Mouse (Mus musculus) MEL (cell line): ENCODE data around the gene Krtap4-8. TPM values are rescaled to one million over a fixed set of nuclear protein-coding genes. Genes with fewer than 3 reads are reported as not detected.
"Not testable (repeated sequence)": the region's sequence is repeated elsewhere in the genome, so short reads cannot be mapped to it uniquely, and the experiment has no call there.

Source experiments
- DNase-seq: peaks from one replicate; pipeline ENCODE4 v3.0.0; 2011; ENCODE audit warnings: low read depth, low spot score
- H3K27ac ChIP-seq: 2 replicates; pipeline ENCODE4 v1.5.1; 2012; ENCODE audit warnings: low read depth, mild to moderate bottlenecking, control low read depth, low read length, moderate library complexity; ENCODE audit not compliant: control insufficient read depth
- H3K27me3 ChIP-seq, 2 experiments: fragments of 150-350 bp in 1 of 2; sonication (generic) in 1 of 2; 2 replicates each; pipeline ENCODE4 v1.6.1; 2012; ENCODE audit warnings: low read length in 2 of 2, mild to moderate bottlenecking in 2 of 2, improper control_type of control experiment in 1 of 2, moderate library complexity in 1 of 2; ENCODE audit not compliant: insufficient read depth in 2 of 2, control insufficient read depth in 1 of 2
- H3K36me3 ChIP-seq, 2 experiments: 2 replicates each; pipeline ENCODE4 v1.6.1; 2012 to 2014; ENCODE audit warnings: low read length in 2 of 2, improper control_type of control experiment in 1 of 2, inconsistent platforms in 1 of 2, mild to moderate bottlenecking in 1 of 2; ENCODE audit not compliant: insufficient read depth in 2 of 2, control insufficient read depth in 1 of 2
- H3K4me1 ChIP-seq, 2 experiments: fragments of 150-350 bp in 1 of 2; sonication (generic) in 1 of 2; 2 replicates each; pipeline ENCODE4 v1.6.1; 2012; ENCODE audit warnings: low read length in 2 of 2, improper control_type of control experiment in 1 of 2, mild to moderate bottlenecking in 1 of 2; ENCODE audit not compliant: insufficient read depth in 2 of 2, control insufficient read depth in 1 of 2
- H3K4me3 ChIP-seq, 2 experiments: fragments of 150-350 bp in 1 of 2; sonication (generic) in 1 of 2; 2 replicates each; pipeline ENCODE4 v1.5.1; 2012; ENCODE audit warnings: low read depth in 2 of 2, low read length in 2 of 2, mild to moderate bottlenecking in 2 of 2, moderate library complexity in 2 of 2, control low read depth in 1 of 2, improper control_type of control experiment in 1 of 2; ENCODE audit not compliant: control insufficient read depth in 1 of 2, insufficient read depth in 1 of 2
- H3K79me2 ChIP-seq: 2 replicates; pipeline ENCODE4 v1.6.1; 2012; ENCODE audit warnings: mild to moderate bottlenecking, low read length, moderate library complexity; ENCODE audit not compliant: control insufficient read depth, poor library complexity, insufficient read depth
- H3K9ac ChIP-seq: 2 replicates; pipeline ENCODE4 v1.6.1; 2012; ENCODE audit warnings: low read depth, mild to moderate bottlenecking, control low read depth, low read length, moderate library complexity; ENCODE audit not compliant: control insufficient read depth, poor library complexity, severe bottlenecking
- H3K9me3 ChIP-seq: fragments of 150-350 bp; sonication (generic); replicated peaks from 2 replicates; pipeline ENCODE4 v1.6.1; 2012; ENCODE audit warnings: mild to moderate bottlenecking, low read length, improper control_type of control experiment, moderate library complexity; ENCODE audit not compliant: insufficient read depth
- CHD2 ChIP-seq: IDR thresholded peaks from 2 replicates; pipeline ENCODE4 v1.6.1; 2011; ENCODE audit warnings: low read length, improper control_type of control experiment
- CTCF ChIP-seq, 3 experiments: IDR thresholded peaks in 2 of 3; conservative IDR thresholded peaks in 1 of 3; 2 replicates each; pipeline ENCODE4 v1.5.1; 2011 to 2012; ENCODE audit warnings: low read length in 3 of 3, low read depth in 2 of 3, mild to moderate bottlenecking in 2 of 3, improper control_type of control experiment in 1 of 3, inconsistent platforms in 1 of 3, mixed read lengths in 1 of 3, moderate library complexity in 1 of 3; ENCODE audit not compliant: control insufficient read depth in 1 of 3, insufficient read depth in 1 of 3, poor library complexity in 1 of 3, severe bottlenecking in 1 of 3
- E2F4 ChIP-seq: IDR thresholded peaks from 2 replicates; pipeline ENCODE4 v1.6.1; 2011; ENCODE audit warnings: low read depth, low read length, improper control_type of control experiment, borderline replicate concordance
- EP300 ChIP-seq, 2 experiments: IDR thresholded peaks; 2 replicates each; pipeline ENCODE4 v1.6.1; 2011; ENCODE audit warnings: improper control_type of control experiment in 2 of 2, low read length in 2 of 2, low read depth in 1 of 2, mild to moderate bottlenecking in 1 of 2
- HCFC1 ChIP-seq: IDR thresholded peaks from 2 replicates; pipeline ENCODE4 v1.6.1; 2012; ENCODE audit warnings: low read depth, mild to moderate bottlenecking, inconsistent platforms, low read length, improper control_type of control experiment, moderate library complexity
- KAT2A ChIP-seq: conservative IDR thresholded peaks from 2 replicates; pipeline ENCODE4 v1.6.1; 2012; ENCODE audit warnings: low read depth, low read length, improper control_type of control experiment, inconsistent platforms
- MAFK ChIP-seq: IDR thresholded peaks from 2 replicates; pipeline ENCODE4 v1.6.1; 2011; ENCODE audit warnings: low read depth, mild to moderate bottlenecking, low read length, improper control_type of control experiment, borderline replicate concordance
- MXI1 ChIP-seq: IDR thresholded peaks from 2 replicates; pipeline ENCODE4 v1.6.1; 2011; ENCODE audit warnings: mild to moderate bottlenecking, low read depth, low read length, improper control_type of control experiment
- MYB ChIP-seq: IDR thresholded peaks from 2 replicates; pipeline ENCODE4 v1.6.1; 2011; ENCODE audit warnings: mild to moderate bottlenecking, low read depth, low read length, improper control_type of control experiment
- MYC ChIP-seq: IDR thresholded peaks from 2 replicates; pipeline ENCODE4 v1.6.1; 2011; ENCODE audit warnings: low read depth, mild to moderate bottlenecking, low read length, improper control_type of control experiment, moderate library complexity
- NRF1 ChIP-seq: IDR thresholded peaks from 2 replicates; pipeline ENCODE4 v1.6.1; 2014; ENCODE audit warnings: low read depth, mild to moderate bottlenecking, inconsistent platforms, low read length, improper control_type of control experiment, moderate library complexity; ENCODE audit not compliant: poor library complexity, insufficient read depth, severe bottlenecking
- RCOR1 ChIP-seq: IDR thresholded peaks from 2 replicates; pipeline ENCODE4 v1.6.1; 2012; ENCODE audit warnings: low read depth, mild to moderate bottlenecking, inconsistent platforms, low read length, improper control_type of control experiment
- SIN3A ChIP-seq: IDR thresholded peaks from 2 replicates; pipeline ENCODE4 v1.6.1; 2012; ENCODE audit warnings: low read length, improper control_type of control experiment, inconsistent platforms
- UBTF ChIP-seq: IDR thresholded peaks from 2 replicates; pipeline ENCODE4 v1.6.1; 2012; ENCODE audit warnings: low read depth, mild to moderate bottlenecking, inconsistent platforms, low read length, improper control_type of control experiment, moderate library complexity, borderline replicate concordance; ENCODE audit not compliant: insufficient read depth
- USF2 ChIP-seq, 2 experiments: IDR thresholded peaks; 2 replicates each; pipeline ENCODE4 v1.6.1; 2011 to 2012; ENCODE audit warnings: improper control_type of control experiment in 2 of 2, low read length in 2 of 2, borderline replicate concordance in 1 of 2, inconsistent platforms in 1 of 2, low read depth in 1 of 2, mild to moderate bottlenecking in 1 of 2; ENCODE audit not compliant: insufficient read depth in 1 of 2
- ZC3H11A ChIP-seq: IDR thresholded peaks from 2 replicates; pipeline ENCODE4 v1.6.1; 2012; ENCODE audit warnings: low read depth, mild to moderate bottlenecking, inconsistent platforms, low read length, improper control_type of control experiment
- ZMIZ1 ChIP-seq: IDR thresholded peaks from 2 replicates; pipeline ENCODE4 v1.6.1; 2012; ENCODE audit warnings: low read depth, mild to moderate bottlenecking, inconsistent platforms, low read length, improper control_type of control experiment, moderate library complexity
- ZNF384 ChIP-seq: IDR thresholded peaks from 2 replicates; pipeline ENCODE4 v1.6.1; 2012; ENCODE audit warnings: low read depth, mild to moderate bottlenecking, inconsistent platforms, low read length, improper control_type of control experiment
- polyA plus RNA-seq, 2 experiments: library from polyadenylated mRNA; stranded (reverse) in 1 of 2; unstranded in 1 of 2; fragments of >175 nt in 1 of 2; fragments of >200 nt in 1 of 2; gene quantifications; 2 replicates each; pipeline versions ENCODE4 v1.2.1 to v1.2.4; 2012; ENCODE audit warnings: low replicate concordance in 2 of 2, low read depth in 1 of 2; ENCODE audit not compliant: insufficient read length in 2 of 2, insufficient read depth in 1 of 2, missing spikeins in 1 of 2
- total RNA-seq: library from RNA; depleted of rRNA; stranded (reverse); fragments of 300-350 nt; gene quantifications from 2 replicates; pipeline ENCODE4 v1.2.3, GENCODE M21; 2012; rRNA removed

Gene Krtap4-8
- total RNA-seq (not detected in 2 replicates), polyA plus RNA-seq (not detected)

GRCm38 (mm10) chr11:99780604-99781003 lies at the start of gene Krtap4-8:
Gene Krtap4-8 (minus strand): TSS chr11:99780704.
- Histone ChIP-seq H3K4me1 (no peaks in the 10 kb centered on the region), H3K27me3 (no peaks in the 10 kb centered on the region), H3K79me2 (no peaks in the 10 kb centered on the region), H3K9me3 (no peaks in the 10 kb centered on the region), H3K9ac (no peak within 1 kb of the TSS), H3K4me3 (no peak within 1 kb of the TSS), H3K36me3 (no peaks in the 10 kb centered on the region), H3K27ac (no peak within 1 kb of the TSS)
- no peak for DNase-seq
- TF ChIP-seq MYB (no peak), ZMIZ1 (no peak), CTCF (IDR thresholded peaks at IDR 0.05 in 2 of 3, conservative IDR thresholded peaks at IDR 0.05 in 1 of 3; ENCODE audit: control insufficient read depth in 1 of 3, insufficient read depth in 1 of 3, low read depth in 2 of 3, low read length in 3 of 3, poor library complexity in 1 of 3, severe bottlenecking in 1 of 3) (no peak), MYC (no peak), ZC3H11A (no peak), HCFC1 (no peak), KAT2A (no peak), USF2 (IDR thresholded peaks at IDR 0.05; ENCODE audit: borderline replicate concordance in 1 of 2, insufficient read depth in 1 of 2, low read depth in 1 of 2, low read length in 2 of 2) (no peak), NRF1 (no peak), SIN3A (no peak), E2F4 (no peak), ZNF384 (no peak), EP300 (IDR thresholded peaks at IDR 0.05; ENCODE audit: low read depth in 1 of 2, low read length in 2 of 2) (no peak), RCOR1 (no peak), MXI1 (no peak), MAFK (no peak), CHD2 (no peak), UBTF (no peak)

DNA sequence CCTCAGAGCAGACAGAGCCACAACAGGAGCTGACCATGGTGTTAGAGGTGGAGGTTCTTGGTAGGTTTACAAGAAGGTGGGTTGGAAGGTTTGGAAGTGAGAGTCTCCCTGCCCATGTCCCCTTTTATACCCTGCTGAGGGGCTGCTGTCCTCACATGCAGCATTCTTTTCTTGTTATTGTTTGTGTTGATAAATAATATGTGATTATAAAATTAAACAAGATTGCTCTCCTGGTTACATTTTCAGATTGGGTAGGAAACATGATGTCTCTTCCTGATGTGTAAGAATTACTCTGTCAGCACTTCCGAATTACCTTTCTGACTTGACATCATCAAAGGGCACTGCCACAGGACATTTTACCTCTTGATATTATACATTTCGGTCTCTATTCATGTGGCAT lies 35.1 kb upstream of the Krtap4-8 start, which contains the start of gene Gm11564:
Gene Gm11564 (minus strand): TSS at position 101 of the 400 bp plus-strand sequence.
- not testable (repeated sequence) for H3K36me3 ChIP-seq, DNase-seq, H3K4me3 ChIP-seq, H3K27me3 ChIP-seq, H3K9me3 ChIP-seq, H3K4me1 ChIP-seq, H3K27ac ChIP-seq, H3K9ac ChIP-seq, H3K79me2 ChIP-seq

GRCm38 (mm10) chr11:99809792-99810191 lies 29.3 kb upstream of the Krtap4-8 start, which contains the start of gene Krtap4-13:
Gene Krtap4-13 (minus strand): TSS chr11:99809892.
- not testable (repeated sequence) for H3K79me2 ChIP-seq, DNase-seq

DNA sequence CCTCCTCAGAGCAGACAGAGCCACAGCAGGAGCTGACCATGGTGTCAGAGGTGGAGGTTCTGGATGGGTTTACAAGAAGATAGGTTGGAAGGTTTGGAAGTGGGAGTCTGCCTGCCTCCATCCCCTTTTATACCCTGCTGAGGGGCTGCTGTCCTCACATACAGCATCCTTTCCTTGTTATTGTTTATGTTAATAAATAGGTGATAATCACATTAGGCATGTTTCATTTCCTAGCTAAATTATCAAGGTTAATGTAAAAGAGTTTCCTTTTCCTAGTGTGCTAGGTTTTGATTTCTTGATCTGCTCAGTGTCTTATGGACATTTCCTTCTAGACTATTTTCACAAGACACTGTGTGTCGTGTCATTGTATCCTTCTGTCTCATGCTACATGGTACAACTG lies 23.8 kb upstream of the Krtap4-8 start, which contains the start of gene Gm11554:
Gene Gm11554 (minus strand): TSS at position 101 of the 400 bp plus-strand sequence.
- DNase-seq, H3K36me3 ChIP-seq, H3K79me2 ChIP-seq, H3K27ac ChIP-seq, H3K27me3 ChIP-seq, H3K4me1 ChIP-seq, H3K9ac ChIP-seq, H3K9me3 ChIP-seq, H3K4me3 ChIP-seq: not testable (repeated sequence)

More at GRCm38 (mm10) chr11:99809792-99810191, 29.3 kb upstream of the Krtap4-8 start, which contains the start of gene Krtap4-13:
- H3K27me3 ChIP-seq, H3K4me1 ChIP-seq, H3K36me3 ChIP-seq, H3K4me3 ChIP-seq, H3K27ac ChIP-seq, H3K9me3 ChIP-seq, H3K9ac ChIP-seq: not testable (repeated sequence)
